Mouse (Mus musculus) embryo, embryonic 11.5 days (tissue): ENCODE measurements around the gene Ddx49.

ENCODE experiments used
- DNase-seq: peaks from one replicate; pipeline ENCODE4 v3.0.0-alpha.2; 2012; ENCODE audit warnings: low read depth, low spot score

Ddx49 gene

DNA sequence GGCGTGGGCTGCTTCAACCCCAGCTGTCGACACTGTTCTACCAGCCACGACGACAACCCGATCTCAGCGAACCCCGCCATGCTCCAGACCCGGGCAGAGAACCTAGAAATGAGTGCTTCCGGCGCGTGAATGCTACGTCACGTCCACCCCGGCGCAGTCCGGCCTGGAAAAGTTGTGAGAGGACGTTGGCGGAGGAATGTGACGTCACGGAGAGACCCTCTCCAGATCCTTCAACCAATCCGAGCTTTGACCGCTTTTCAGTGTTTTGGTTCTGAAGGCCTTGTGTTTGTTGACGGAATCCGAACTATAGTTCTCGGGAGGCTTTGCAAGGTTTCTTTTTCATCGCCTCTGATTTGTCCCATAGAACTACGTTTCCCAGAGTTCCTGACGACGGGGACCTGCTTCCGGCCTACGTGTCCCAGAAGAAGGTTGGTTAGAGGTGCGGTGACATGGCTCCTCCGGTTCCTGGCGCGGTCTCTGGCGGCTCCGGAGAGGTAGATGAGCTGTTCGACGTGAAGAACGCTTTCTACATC is at the start of gene Ddx49, which contains the start of gene Cope:
TSS of gene Ddx49 (minus strand) at position 132 of the 533 bp plus-strand sequence.
TSS of gene Cope (plus strand) at position 161 of the 533 bp plus-strand sequence.
- peak; percentile 89 for DNase-seq

- no peak for DNase-seq
These were observed 49.7 kb upstream of the Ddx49 start for GRCm38 (mm10) chr8:70352000-70352384.

DNA sequence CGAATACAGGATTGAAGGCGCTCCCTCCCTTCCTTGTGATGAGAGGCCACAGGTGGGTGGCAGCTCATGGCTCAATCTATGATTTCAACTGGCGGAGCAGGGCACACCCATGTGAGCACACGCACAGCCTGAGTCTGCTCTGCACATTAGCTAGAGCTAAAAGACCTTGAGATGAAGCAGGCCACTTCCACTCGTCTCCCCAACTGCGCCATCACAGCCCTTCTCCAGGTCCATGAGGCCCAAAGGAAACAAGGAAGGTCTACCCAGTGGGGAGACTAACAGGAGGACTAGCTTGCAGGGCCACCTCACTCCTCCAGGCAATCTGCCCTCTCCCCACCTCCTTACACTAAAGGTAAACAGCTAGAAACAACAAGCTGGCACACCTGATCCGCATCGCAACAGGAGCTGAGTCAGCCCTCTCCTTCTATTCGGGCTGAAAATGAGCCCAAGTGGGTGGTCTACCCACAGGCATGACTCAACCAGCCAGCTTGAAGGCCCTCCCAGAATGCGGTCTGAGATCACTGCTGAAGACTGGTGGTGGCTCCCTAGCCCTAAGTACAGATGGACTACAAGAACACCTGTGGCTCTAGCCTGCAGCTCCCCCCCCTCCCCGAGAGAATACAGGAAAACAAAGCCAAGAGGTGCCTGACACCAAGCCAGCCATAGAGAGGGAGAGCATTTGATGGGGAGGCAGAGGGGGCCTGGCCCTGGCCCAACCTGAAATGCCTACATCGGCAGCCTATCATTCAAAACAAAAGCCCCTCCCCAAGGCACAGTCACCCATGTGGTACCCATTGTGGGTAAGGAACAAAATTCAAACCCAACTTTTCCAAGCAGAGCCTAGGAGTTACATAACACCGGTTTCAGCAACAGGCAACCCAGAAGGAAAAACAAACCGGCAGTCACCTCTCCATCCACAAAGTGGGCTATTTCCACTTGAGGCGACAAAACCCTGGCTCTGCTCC is 49.0 kb upstream of the Ddx49 start:
- no peak for DNase-seq

GRCm38 (mm10) chr8:70347860-70348420 is 45.7 kb upstream of the Ddx49 start:
- no peak for DNase-seq

GRCm38 (mm10) chr8:70347443-70347842 is 45.2 kb upstream of the Ddx49 start:
- no peak for DNase-seq

DNA sequence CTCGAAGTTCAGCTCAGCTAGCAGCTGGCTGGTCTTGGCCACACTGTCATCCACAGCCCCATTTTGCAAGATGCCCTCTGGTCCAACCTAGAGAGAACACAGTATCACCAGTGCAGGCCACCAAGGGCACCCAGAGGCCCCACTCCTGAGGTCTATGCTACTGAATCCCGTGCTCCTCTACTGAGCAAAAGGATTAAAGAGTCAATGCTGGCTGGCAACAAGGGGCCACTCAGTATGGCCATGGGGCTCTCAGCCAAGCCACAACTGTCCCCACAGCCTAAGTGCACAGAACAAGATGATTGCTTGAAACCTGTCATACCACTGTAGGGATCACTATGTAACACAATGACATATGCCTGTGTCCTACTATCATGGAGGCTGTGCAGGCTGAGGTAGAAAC is 42.0 kb upstream of the Ddx49 start:
- DNase-seq, result no peak

GRCm38 (mm10) chr8:70343696-70344095 is 41.4 kb upstream of the Ddx49 start:
- DNase-seq, result no peak

DNA sequence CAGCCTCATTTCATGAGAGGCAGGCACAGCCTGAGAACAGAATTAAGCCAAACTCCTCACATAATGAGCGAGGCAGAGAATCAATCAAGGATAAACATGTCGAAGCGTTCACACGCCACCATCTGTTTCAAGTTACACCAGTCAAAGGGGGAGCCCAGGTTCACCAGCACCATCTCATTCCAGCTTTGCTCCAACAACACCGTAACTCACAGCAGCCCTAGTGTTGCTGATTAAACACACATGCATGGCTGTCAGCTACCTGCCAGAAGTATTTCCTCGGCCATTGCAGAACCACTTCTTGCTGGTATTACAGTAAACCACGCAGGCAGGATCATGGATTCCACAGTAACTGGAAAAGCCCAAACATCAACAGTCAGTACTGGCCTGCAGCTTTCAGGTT is 40.8 kb upstream of the Ddx49 start:
- no peak for DNase-seq

DNA sequence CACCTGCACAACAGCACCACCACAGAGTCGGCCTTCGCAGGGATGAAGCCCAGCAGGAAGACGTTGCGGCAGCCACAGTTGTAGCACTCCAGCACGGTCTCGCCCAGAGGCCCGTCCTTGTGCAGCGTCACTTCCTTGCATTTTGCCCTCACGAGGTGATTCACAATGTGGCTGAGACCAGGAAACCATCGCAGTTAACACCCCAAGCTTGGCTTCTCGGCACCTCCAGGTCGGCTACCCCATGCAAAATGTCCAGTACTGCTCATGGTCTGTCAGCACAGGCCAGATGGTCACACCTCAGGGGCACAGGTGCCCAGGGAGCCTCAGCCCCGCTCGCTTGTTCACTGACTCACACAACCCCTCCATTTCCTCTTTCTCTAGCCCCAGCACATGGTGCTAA is 39.7 kb upstream of the Ddx49 start:
- no peak for DNase-seq

- DNase-seq, result no peak
These were observed 38.4 kb upstream of the Ddx49 start for GRCm38 (mm10) chr8:70340659-70341058.

DNA sequence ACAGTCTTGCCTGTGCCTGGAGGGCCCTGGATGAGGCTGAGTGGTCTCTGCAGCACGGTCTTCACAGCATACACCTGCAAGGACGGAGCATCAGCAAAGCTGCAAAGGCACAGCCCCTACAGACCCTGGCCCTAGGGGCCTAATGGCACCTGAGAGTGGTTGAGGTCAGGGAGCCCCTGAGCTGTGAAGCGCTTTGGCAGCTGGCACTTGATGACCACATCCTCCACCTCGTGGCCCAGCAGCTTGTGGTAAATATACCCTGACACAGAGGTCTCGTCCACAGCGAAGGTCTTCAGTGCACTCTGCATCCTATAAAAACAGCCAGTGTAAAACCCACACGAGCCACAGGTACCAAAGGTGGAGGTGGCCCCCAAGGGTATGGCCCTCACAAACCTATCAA is 36.6 kb upstream of the Ddx49 start:
- no peak for DNase-seq

DNA sequence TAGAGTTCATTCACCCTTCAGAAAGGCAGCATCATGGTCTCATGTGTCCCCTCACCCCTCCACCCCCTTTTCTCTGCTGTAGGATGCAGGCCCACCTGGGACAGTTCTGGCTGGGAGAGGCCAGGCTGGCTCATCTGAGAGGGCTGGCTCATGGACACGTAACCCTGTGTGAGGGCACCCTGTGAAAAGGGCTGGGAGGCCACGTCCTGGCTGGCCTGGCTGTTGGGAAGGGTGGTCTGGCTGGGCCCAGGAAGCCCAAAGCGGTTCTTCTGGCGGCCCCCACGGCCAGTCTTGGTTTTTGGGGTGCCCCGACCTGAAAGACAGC is 30.6 kb upstream of the Ddx49 start:
- DNase-seq, result no peak

DNA sequence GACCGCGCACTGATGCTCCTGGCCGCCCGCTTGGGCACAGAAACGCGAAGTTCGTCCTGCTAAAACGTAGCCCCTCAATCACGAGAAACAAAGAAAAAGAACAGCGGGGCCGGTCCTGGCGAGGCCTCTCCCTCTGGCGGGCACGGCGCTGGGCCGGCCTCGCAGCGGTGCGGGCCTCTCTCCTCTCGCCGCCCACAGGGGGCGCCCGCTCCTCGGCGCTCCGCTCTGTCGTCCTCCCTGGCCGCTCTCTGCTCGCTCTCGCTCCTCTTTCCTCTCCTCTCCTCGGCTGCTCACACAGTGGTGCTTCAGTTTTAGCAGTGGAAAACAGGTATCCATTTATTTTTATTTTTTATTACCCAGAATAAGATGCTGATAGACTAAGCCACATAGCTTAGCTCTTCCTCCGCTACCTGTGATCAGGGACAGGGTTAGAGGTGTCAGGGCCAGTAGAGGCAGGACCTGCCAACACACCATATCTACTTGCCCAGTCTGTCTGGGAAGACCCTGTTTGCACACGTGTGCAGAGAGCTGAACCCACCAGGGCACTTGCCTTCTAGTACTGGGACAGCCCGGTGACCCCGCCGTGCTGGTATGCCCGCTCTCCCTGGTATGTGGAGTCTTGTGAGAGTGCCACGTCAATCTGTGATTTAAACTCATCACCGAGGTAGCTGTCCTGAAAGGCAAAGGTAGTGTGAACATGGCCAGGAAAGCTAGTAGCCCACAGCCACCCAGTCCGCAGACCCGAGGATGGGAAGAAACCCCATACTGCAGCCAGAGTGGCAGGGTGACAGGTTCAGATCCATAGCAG is 30.0 kb upstream of the Ddx49 start:
- peak; percentile 67 for DNase-seq

DNA sequence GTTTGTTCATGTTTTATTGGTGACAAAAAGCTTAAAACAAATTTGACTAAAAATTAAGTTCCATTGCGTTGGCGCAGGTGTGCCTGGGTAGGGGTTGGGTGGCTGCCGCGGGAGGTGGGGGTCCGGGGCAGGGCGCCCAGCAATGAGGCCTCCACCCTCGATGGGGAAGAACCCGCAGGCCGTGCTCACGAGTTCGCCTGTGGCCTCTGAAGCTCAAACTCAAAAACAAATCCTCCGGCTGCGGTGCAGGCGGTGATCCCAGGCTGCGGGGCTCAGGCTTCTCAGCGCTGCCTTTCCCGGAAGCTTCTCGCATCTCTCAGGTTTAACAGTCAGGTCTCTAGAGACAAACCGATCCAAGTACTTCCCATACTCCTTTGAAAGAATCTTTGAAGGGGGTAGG is 29.2 kb upstream of the Ddx49 start:
- no peak for DNase-seq

DNA sequence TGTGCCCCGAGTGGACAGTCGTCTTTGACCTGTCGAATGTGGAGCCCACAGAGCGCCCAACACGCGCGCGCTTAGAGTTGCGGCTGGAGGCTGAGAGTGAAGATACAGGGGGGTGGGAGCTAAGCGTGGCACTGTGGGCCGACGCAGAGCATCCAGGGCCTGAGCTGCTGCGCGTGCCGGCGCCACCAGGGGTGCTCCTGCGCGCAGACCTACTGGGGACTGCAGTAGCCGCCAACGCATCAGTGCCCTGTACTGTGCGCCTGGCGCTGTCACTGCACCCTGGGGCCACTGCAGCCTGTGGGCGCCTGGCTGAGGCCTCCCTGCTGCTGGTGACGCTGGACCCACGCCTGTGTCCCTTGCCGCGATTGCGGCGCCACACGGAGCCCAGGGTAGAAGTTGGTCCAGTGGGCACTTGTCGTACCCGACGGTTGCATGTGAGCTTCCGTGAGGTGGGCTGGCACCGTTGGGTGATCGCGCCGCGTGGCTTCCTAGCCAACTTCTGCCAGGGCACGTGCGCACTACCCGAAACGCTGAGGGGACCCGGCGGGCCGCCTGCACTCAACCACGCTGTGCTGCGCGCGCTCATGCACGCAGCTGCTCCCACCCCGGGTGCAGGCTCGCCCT is 28.6 kb upstream of the Ddx49 start:
- no peak for DNase-seq

DNA sequence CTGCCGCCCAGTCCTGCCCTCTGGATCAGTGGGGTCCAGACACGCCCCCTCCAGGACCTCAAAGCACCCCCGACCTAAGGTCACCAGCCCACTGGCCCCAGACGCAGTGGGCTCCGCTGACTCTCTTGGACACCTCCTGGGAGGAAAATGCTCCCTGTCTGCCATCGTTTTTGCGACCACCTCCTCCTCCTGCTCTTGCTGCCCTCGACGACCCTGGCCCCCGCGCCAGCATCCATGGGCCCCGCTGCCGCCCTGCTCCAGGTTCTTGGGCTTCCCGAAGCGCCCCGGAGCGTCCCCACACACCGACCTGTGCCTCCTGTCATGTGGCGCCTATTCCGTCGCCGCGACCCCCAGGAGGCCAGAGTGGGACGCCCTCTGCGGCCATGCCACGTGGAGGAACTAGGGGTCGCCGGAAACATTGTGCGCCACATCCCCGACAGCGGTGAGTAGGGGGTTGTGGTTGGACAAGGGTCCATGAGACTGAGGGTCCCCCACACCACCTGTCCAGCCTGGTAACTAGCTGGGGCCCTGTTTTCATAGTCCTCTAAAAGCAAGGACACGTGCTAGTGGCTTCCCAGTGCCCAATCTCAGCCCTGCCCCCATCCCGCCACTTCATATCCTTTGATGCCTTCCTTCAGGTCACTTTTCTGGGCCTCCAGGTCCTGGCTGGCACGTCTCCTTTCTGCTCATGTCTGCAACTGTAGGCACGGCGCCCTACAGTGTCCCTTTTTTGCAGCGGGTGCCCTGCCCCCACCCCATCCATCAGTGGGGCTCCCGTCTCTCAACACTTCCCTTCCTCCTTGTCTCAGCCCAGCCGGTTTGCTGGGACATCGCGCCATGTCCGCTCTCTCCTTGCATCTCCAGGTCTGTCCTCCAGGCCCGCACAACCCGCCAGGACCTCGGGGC is 27.8 kb upstream of the Ddx49 start:
- DNase-seq, result no peak

- DNase-seq, result no peak
These were observed 27.0 kb upstream of the Ddx49 start, which contains the start of gene Gdf1 for GRCm38 (mm10) chr8:70329124-70329834. Gene Gdf1, plus strand, starts transcription at chr8:70329817.

GRCm38 (mm10) chr8:70327512-70327911 is 25.2 kb upstream of the Ddx49 start:
- no peak for DNase-seq

DNA sequence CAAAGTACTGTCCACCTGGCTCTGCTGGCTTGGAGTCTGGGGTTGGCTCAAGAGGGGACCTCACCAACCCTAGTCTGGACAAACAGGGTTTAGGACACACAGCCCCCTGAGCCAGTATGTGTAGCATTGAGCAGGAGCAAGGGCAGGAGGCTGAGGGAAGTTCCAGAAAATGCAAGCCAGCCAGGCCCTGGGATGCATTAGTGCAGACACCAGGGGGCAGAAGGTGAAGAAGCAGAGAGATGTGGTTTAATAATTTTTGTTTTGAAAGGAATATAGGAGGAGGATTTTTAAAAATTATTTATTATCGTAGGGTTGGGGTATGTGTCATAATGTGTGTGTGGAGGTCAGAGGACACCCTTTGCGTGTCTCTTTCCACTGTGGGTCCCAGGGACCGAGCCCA is 21.4 kb upstream of the Ddx49 start:
- DNase-seq, result no peak

DNA sequence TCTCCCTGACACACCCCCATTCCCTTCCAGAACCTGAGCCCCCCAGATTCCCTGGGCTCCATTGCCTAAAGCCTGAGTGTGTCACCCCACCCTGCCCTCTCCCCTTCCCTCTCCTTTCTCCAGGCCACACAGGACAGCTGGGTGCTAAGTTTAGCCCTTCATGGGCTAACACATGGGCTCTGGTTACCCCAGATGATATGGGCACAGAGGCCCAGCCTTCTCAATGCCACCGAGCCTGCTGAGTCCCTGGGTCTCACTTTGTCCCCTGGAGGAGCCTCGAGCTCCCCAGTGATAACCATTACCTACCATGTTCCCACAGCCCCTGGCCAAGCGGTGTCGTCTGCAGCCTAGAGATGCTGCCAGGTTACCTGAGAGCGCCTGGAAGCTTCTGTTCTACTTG is 15.6 kb upstream of the Ddx49 start:
- DNase-seq, result no peak
